Mouse (Mus musculus): ENCODE measurements around the gene Tmigd3. TPM values are rescaled to one million over a fixed set of nuclear protein-coding genes. Genes with fewer than 3 reads are reported as not detected.

Tmigd3 gene
- polyA plus RNA-seq, 1 experiment from 2014 or later, result 0.25 TPM

- peaks cover 4% of the 10 kb centered on the region; the same call in 1 of the 2 replicates for H3K4me1 ChIP-seq (ENCODE audit: control insufficient read depth, insufficient read depth, low read length)
- 0 out of 2 replicates have a peak overlapping the region, but pooled peaks have one; percentile 6 for H3K27ac ChIP-seq (replicated peaks; ENCODE audit: low read depth, low read length)
- H3K27me3 ChIP-seq (ENCODE audit: control insufficient read depth, insufficient read depth, low read length), result no peaks in the 10 kb centered on the region
- H3K9me3 ChIP-seq (ENCODE audit: control insufficient read depth, low read length), result no peaks in the 10 kb centered on the region
- WGBS, result 74% methylated on average over 19 of the region's 19 CpGs
- H3K9ac ChIP-seq (ENCODE audit: low read length), result no peak overlapping the region
- no peak overlapping the region for H3K4me3 ChIP-seq (ENCODE audit: low read depth, low read length)
- no peak for DNase-seq (ENCODE audit: low spot score)
- H3K36me3 ChIP-seq (ENCODE audit: control insufficient read depth, insufficient read depth, low read length), result no peaks in the 10 kb centered on the region
- H3K4me2 ChIP-seq (ENCODE audit: low read depth, severe bottlenecking), result no peak overlapping the region
- ATAC-seq (ENCODE audit: insufficient number of reproducible peaks, low FRiP score, low TSS enrichment, low read depth), result 0 out of 2 replicates have a peak, but pooled peaks have one; percentile 37
These were observed 22.1 kb downstream of the Tmigd3 start for GRCm38 (mm10) chr3:105892572-105893495.

GRCm38 (mm10) chr3:105893941-105894391 lies 23.3 kb downstream of the Tmigd3 start:
- DNase-seq (ENCODE audit: low spot score), result peak; percentile 48
- WGBS, result 13% methylated on average over 6 of the region's 6 CpGs
- Histone ChIP-seq H3K9me3 (ENCODE audit: control insufficient read depth, low read length) (no peaks in the 10 kb centered on the region), H3K4me2 (ENCODE audit: low read depth, severe bottlenecking) (no peak overlapping the region), H3K9ac (ENCODE audit: low read length) (no peak overlapping the region), H3K36me3 (ENCODE audit: control insufficient read depth, insufficient read depth, low read length) (no peaks in the 10 kb centered on the region), H3K27ac (replicated peaks; ENCODE audit: low read depth, low read length) (no peak overlapping the region), H3K27me3 (ENCODE audit: control insufficient read depth, insufficient read depth, low read length) (no peaks in the 10 kb centered on the region), H3K4me3 (ENCODE audit: low read depth, low read length) (no peak overlapping the region), H3K4me1 (ENCODE audit: control insufficient read depth, insufficient read depth, low read length) (peaks cover 4% of the 10 kb centered on the region; the same call in 1 of the 2 replicates)
- no peak for ATAC-seq (ENCODE audit: insufficient number of reproducible peaks, low FRiP score, low TSS enrichment, low read depth)

- Histone ChIP-seq H3K27me3 (ENCODE audit: control insufficient read depth, insufficient read depth, low read length) (no peaks in the 10 kb centered on the region), H3K36me3 (ENCODE audit: control insufficient read depth, insufficient read depth, low read length) (no peaks in the 10 kb centered on the region), H3K27ac (replicated peaks; ENCODE audit: low read depth, low read length) (no peak overlapping the region), H3K4me3 (ENCODE audit: low read depth, low read length) (no peak overlapping the region), H3K9me3 (ENCODE audit: control insufficient read depth, low read length) (no peaks in the 10 kb centered on the region), H3K4me1 (ENCODE audit: control insufficient read depth, insufficient read depth, low read length) (peaks cover 4% of the 10 kb centered on the region; the same call in 1 of the 2 replicates), H3K9ac (ENCODE audit: low read length) (no peak overlapping the region), H3K4me2 (ENCODE audit: low read depth, severe bottlenecking) (no peak overlapping the region)
- DNase-seq (ENCODE audit: low spot score) (peak; percentile 41), ATAC-seq (ENCODE audit: insufficient number of reproducible peaks, low FRiP score, low TSS enrichment, low read depth) (no peak)
- WGBS, result 77% methylated on average over 23 of the region's 23 CpGs
These were observed 24.2 kb downstream of the Tmigd3 start for GRCm38 (mm10) chr3:105894601-105895592.

GRCm38 (mm10) chr3:105896811-105897210 lies 26.1 kb downstream of the Tmigd3 start:
- ATAC-seq (ENCODE audit: insufficient number of reproducible peaks, low FRiP score, low TSS enrichment, low read depth) (no peak), DNase-seq (ENCODE audit: low spot score) (no peak)
- H3K27ac ChIP-seq (replicated peaks; ENCODE audit: low read depth, low read length), result no peak overlapping the region
- no peak overlapping the region for H3K4me2 ChIP-seq (ENCODE audit: low read depth, severe bottlenecking)
- H3K4me1 ChIP-seq (ENCODE audit: control insufficient read depth, insufficient read depth, low read length), result peaks cover 4% of the 10 kb centered on the region; the same call in 1 of the 2 replicates
- no peak overlapping the region for H3K9ac ChIP-seq (ENCODE audit: low read length)
- H3K36me3 ChIP-seq (ENCODE audit: control insufficient read depth, insufficient read depth, low read length), result no peaks in the 10 kb centered on the region
- WGBS, result 86% methylated on average over 3 of the region's 3 CpGs
- H3K4me3 ChIP-seq (ENCODE audit: low read depth, low read length), result no peak overlapping the region
- H3K27me3 ChIP-seq (ENCODE audit: control insufficient read depth, insufficient read depth, low read length), result no peaks in the 10 kb centered on the region
- H3K9me3 ChIP-seq (ENCODE audit: control insufficient read depth, low read length), result no peaks in the 10 kb centered on the region

- H3K9me3 ChIP-seq (ENCODE audit: control insufficient read depth, low read length), result no peaks in the 10 kb centered on the region
- no peak overlapping the region for H3K4me2 ChIP-seq (ENCODE audit: low read depth, severe bottlenecking)
- 89% methylated on average over 2 of the region's 2 CpGs for WGBS
- ATAC-seq (ENCODE audit: insufficient number of reproducible peaks, low FRiP score, low TSS enrichment, low read depth) (no peak), DNase-seq (ENCODE audit: low spot score) (no peak)
- H3K36me3 ChIP-seq (ENCODE audit: control insufficient read depth, insufficient read depth, low read length), result no peaks in the 10 kb centered on the region
- H3K9ac ChIP-seq (ENCODE audit: low read length), result no peak overlapping the region
- no peaks in the 10 kb centered on the region for H3K27me3 ChIP-seq (ENCODE audit: control insufficient read depth, insufficient read depth, low read length)
- H3K4me1 ChIP-seq (ENCODE audit: control insufficient read depth, insufficient read depth, low read length), result peaks cover 4% of the 10 kb centered on the region; the same call in 1 of the 2 replicates
- H3K27ac ChIP-seq (replicated peaks; ENCODE audit: low read depth, low read length), result no peak overlapping the region
- H3K4me3 ChIP-seq (ENCODE audit: low read depth, low read length), result no peak overlapping the region
These were observed 27.6 kb downstream of the Tmigd3 start for GRCm38 (mm10) chr3:105898325-105898724.

- Histone ChIP-seq H3K36me3 (ENCODE audit: control insufficient read depth, insufficient read depth, low read length) (no peaks in the 10 kb centered on the region), H3K4me1 (ENCODE audit: control insufficient read depth, insufficient read depth, low read length) (peaks cover 4% of the 10 kb centered on the region; the same call in 1 of the 2 replicates), H3K4me2 (ENCODE audit: low read depth, severe bottlenecking) (no peak overlapping the region), H3K4me3 (ENCODE audit: low read depth, low read length) (no peak overlapping the region), H3K9ac (ENCODE audit: low read length) (no peak overlapping the region), H3K9me3 (ENCODE audit: control insufficient read depth, low read length) (no peaks in the 10 kb centered on the region), H3K27me3 (ENCODE audit: control insufficient read depth, insufficient read depth, low read length) (no peaks in the 10 kb centered on the region), H3K27ac (replicated peaks; ENCODE audit: low read depth, low read length) (no peak overlapping the region)
- ATAC-seq (ENCODE audit: insufficient number of reproducible peaks, low FRiP score, low TSS enrichment, low read depth) (no peak), DNase-seq (ENCODE audit: low spot score) (no peak)
- 73% methylated on average over 11 of the region's 11 CpGs for WGBS
These were observed 28.2 kb downstream of the Tmigd3 start for GRCm38 (mm10) chr3:105898861-105899260.

- no peaks in the 10 kb centered on the region for H3K36me3 ChIP-seq (ENCODE audit: control insufficient read depth, insufficient read depth, low read length)
- no peaks in the 10 kb centered on the region for H3K9me3 ChIP-seq (ENCODE audit: control insufficient read depth, low read length)
- H3K9ac ChIP-seq (ENCODE audit: low read length), result no peak overlapping the region
- H3K4me2 ChIP-seq (ENCODE audit: low read depth, severe bottlenecking), result no peak overlapping the region
- DNase-seq (ENCODE audit: low spot score) (peak; percentile 91), ATAC-seq (ENCODE audit: insufficient number of reproducible peaks, low FRiP score, low TSS enrichment, low read depth) (peak; percentile 58; the same call in 1 of the 2 replicates)
- peaks cover 2% of the 10 kb centered on the region; the same call in 1 of the 2 replicates for H3K4me1 ChIP-seq (ENCODE audit: control insufficient read depth, insufficient read depth, low read length)
- no peaks in the 10 kb centered on the region for H3K27me3 ChIP-seq (ENCODE audit: control insufficient read depth, insufficient read depth, low read length)
- 39% methylated on average over 8 of the region's 8 CpGs for WGBS
- H3K27ac ChIP-seq (replicated peaks; ENCODE audit: low read depth, low read length), result no peak overlapping the region
- no peak overlapping the region for H3K4me3 ChIP-seq (ENCODE audit: low read depth, low read length)
These were observed 28.9 kb downstream of the Tmigd3 start for GRCm38 (mm10) chr3:105899394-105900147.
